Mouse (Mus musculus): Measurements from ENCODE around the gene Gli3. TPM values are rescaled to one million over a fixed set of nuclear protein-coding genes. Genes with fewer than 3 reads are reported as not detected.
A peak's percentile ranks its signal among the peaks of the same experiment; 100 is the strongest.

Gli3 gene
- polyA plus RNA-seq, 1 experiment from 2014 or later, result 0.22 TPM

- DNase-seq (no peak), ATAC-seq (no peak)
- Histone ChIP-seq H3K4me2 (ENCODE audit: low read depth, low read length) (no peak overlapping the region), H3K27me3 (ENCODE audit: insufficient read depth, low read length) (no peaks in the 10 kb centered on the region), H3K27ac (ENCODE audit: low read depth) (no peak overlapping the region), H3K9ac (replicated peaks) (no peak overlapping the region), H3K4me1 (ENCODE audit: insufficient read depth) (no peaks in the 10 kb centered on the region), H3K9me3 (ENCODE audit: low read length) (no peaks in the 10 kb centered on the region), H3K4me3 (ENCODE audit: low read depth, low read length) (no peak overlapping the region), H3K36me3 (replicated peaks; ENCODE audit: insufficient read depth, low read length) (no peaks in the 10 kb centered on the region)
- WGBS (ENCODE audit: insufficient replicate concordance), result 78% methylated on average over 5 of the region's 5 CpGs
- TF ChIP-seq CTCF (IDR thresholded peaks at IDR 0.05; ENCODE audit: low read depth) (no peak), EP300 (IDR thresholded peaks at IDR 0.05; ENCODE audit: low read depth) (no peak)
These were observed 117.4 kb downstream of the Gli3 start for GRCm38 (mm10) chr13:15580458-15580857.

GRCm38 (mm10) chr13:15585941-15586340 lies 122.9 kb downstream of the Gli3 start:
- H3K27me3 ChIP-seq (ENCODE audit: insufficient read depth, low read length), result no peaks in the 10 kb centered on the region
- H3K4me3 ChIP-seq (ENCODE audit: low read depth, low read length), result no peak overlapping the region
- H3K9ac ChIP-seq (replicated peaks), result no peak overlapping the region
- DNase-seq, result no peak
- H3K4me2 ChIP-seq (ENCODE audit: low read depth, low read length), result no peak overlapping the region
- no peaks in the 10 kb centered on the region for H3K36me3 ChIP-seq (replicated peaks; ENCODE audit: insufficient read depth, low read length)
- ATAC-seq, result no peak
- TF ChIP-seq CTCF (IDR thresholded peaks at IDR 0.05; ENCODE audit: low read depth) (no peak), EP300 (IDR thresholded peaks at IDR 0.05; ENCODE audit: low read depth) (no peak)
- H3K27ac ChIP-seq (ENCODE audit: low read depth), result no peak overlapping the region
- H3K4me1 ChIP-seq (ENCODE audit: insufficient read depth), result no peaks in the 10 kb centered on the region
- no peaks in the 10 kb centered on the region for H3K9me3 ChIP-seq (ENCODE audit: low read length)
- 67% methylated on average over 2 of the region's 2 CpGs for WGBS (ENCODE audit: insufficient replicate concordance)

GRCm38 (mm10) chr13:15588278-15589272 lies 125.5 kb downstream of the Gli3 start:
- no peaks in the 10 kb centered on the region for H3K9me3 ChIP-seq (ENCODE audit: low read length)
- no peak overlapping the region for H3K9ac ChIP-seq (replicated peaks)
- TF ChIP-seq EP300 (IDR thresholded peaks at IDR 0.05; ENCODE audit: low read depth), result no peak
- no peak for TF ChIP-seq CTCF (IDR thresholded peaks at IDR 0.05; ENCODE audit: low read depth)
- no peak overlapping the region for H3K27ac ChIP-seq (ENCODE audit: low read depth)
- DNase-seq (no peak), ATAC-seq (0 out of 2 replicates have a peak, but pooled peaks have one; percentile 31)
- WGBS (ENCODE audit: insufficient replicate concordance), result 74% methylated on average over 16 of the region's 16 CpGs
- H3K4me2 ChIP-seq (ENCODE audit: low read depth, low read length), result no peak overlapping the region
- H3K36me3 ChIP-seq (replicated peaks; ENCODE audit: insufficient read depth, low read length), result no peaks in the 10 kb centered on the region
- H3K4me1 ChIP-seq (ENCODE audit: insufficient read depth), result no peaks in the 10 kb centered on the region
- H3K4me3 ChIP-seq (ENCODE audit: low read depth, low read length), result no peak overlapping the region
- H3K27me3 ChIP-seq (ENCODE audit: insufficient read depth, low read length), result no peaks in the 10 kb centered on the region

GRCm38 (mm10) chr13:15590326-15590933 lies 127.4 kb downstream of the Gli3 start:
- Histone ChIP-seq H3K36me3 (replicated peaks; ENCODE audit: insufficient read depth, low read length) (no peaks in the 10 kb centered on the region), H3K9me3 (ENCODE audit: low read length) (no peaks in the 10 kb centered on the region), H3K9ac (replicated peaks) (no peak overlapping the region), H3K27ac (ENCODE audit: low read depth) (no peak overlapping the region), H3K27me3 (ENCODE audit: insufficient read depth, low read length) (no peaks in the 10 kb centered on the region), H3K4me2 (ENCODE audit: low read depth, low read length) (no peak overlapping the region), H3K4me3 (ENCODE audit: low read depth, low read length) (no peak overlapping the region), H3K4me1 (ENCODE audit: insufficient read depth) (no peaks in the 10 kb centered on the region)
- TF ChIP-seq EP300 (IDR thresholded peaks at IDR 0.05; ENCODE audit: low read depth), result peak; percentile 14; the same call in 1 of the 2 replicates
- TF ChIP-seq CTCF (IDR thresholded peaks at IDR 0.05; ENCODE audit: low read depth), result no peak
- WGBS (ENCODE audit: insufficient replicate concordance), result 47% methylated on average over 6 of the region's 6 CpGs
- no peak for DNase-seq
- ATAC-seq, result peak; percentile 41; the same call in 1 of the 2 replicates

GRCm38 (mm10) chr13:15596667-15597066 lies 133.6 kb downstream of the Gli3 start:
- Histone ChIP-seq H3K4me3 (ENCODE audit: low read depth, low read length) (no peak overlapping the region), H3K27me3 (ENCODE audit: insufficient read depth, low read length) (no peaks in the 10 kb centered on the region), H3K27ac (ENCODE audit: low read depth) (no peak overlapping the region), H3K9ac (replicated peaks) (no peak overlapping the region), H3K36me3 (replicated peaks; ENCODE audit: insufficient read depth, low read length) (no peaks in the 10 kb centered on the region), H3K4me2 (ENCODE audit: low read depth, low read length) (no peak overlapping the region), H3K4me1 (ENCODE audit: insufficient read depth) (no peaks in the 10 kb centered on the region), H3K9me3 (ENCODE audit: low read length) (no peaks in the 10 kb centered on the region)
- TF ChIP-seq EP300 (IDR thresholded peaks at IDR 0.05; ENCODE audit: low read depth), result no peak
- TF ChIP-seq CTCF (IDR thresholded peaks at IDR 0.05; ENCODE audit: low read depth), result no peak
- WGBS (ENCODE audit: insufficient replicate concordance), result 61% methylated on average over 5 of the region's 5 CpGs
- no peak for DNase-seq
- no peak for ATAC-seq

- Histone ChIP-seq H3K4me3 (ENCODE audit: low read depth, low read length) (no peak overlapping the region), H3K9me3 (ENCODE audit: low read length) (no peaks in the 10 kb centered on the region), H3K4me1 (ENCODE audit: insufficient read depth) (no peaks in the 10 kb centered on the region), H3K27ac (ENCODE audit: low read depth) (no peak overlapping the region), H3K9ac (replicated peaks) (no peak overlapping the region), H3K36me3 (replicated peaks; ENCODE audit: insufficient read depth, low read length) (no peaks in the 10 kb centered on the region), H3K27me3 (ENCODE audit: insufficient read depth, low read length) (no peaks in the 10 kb centered on the region), H3K4me2 (ENCODE audit: low read depth, low read length) (no peak overlapping the region)
- ATAC-seq (no peak), DNase-seq (no peak)
- WGBS (ENCODE audit: insufficient replicate concordance), result 78% methylated on average over 2 of the region's 2 CpGs
- no peak for TF ChIP-seq CTCF (IDR thresholded peaks at IDR 0.05; ENCODE audit: low read depth)
- TF ChIP-seq EP300 (IDR thresholded peaks at IDR 0.05; ENCODE audit: low read depth), result no peak
These were observed 136.7 kb downstream of the Gli3 start for GRCm38 (mm10) chr13:15599741-15600140.
